Mouse (Mus musculus) liver, postnatal 0 days (tissue): ENCODE results near the gene Rin2. TPM values are rescaled to one million over a fixed set of nuclear protein-coding genes. Genes with fewer than 3 reads are reported as not detected.

Experiments
- ATAC-seq: fragments of 200-750 bp; cut with Nextera tagmentation; 2 replicates; pipeline ENCODE4 v1.8.0; 2017; ENCODE audit warnings: mild to moderate bottlenecking, moderate library complexity
- DNase-seq: peaks from one replicate; pipeline ENCODE4 v3.0.0-alpha.2; 2016
- H3K27ac ChIP-seq: fragments of 300-500 bp; sonication (generic); 2 replicates; pipeline ENCODE4 v1.5.1; 2014; ENCODE audit warnings: antibody characterized with exemption, moderate library complexity, mild to moderate bottlenecking, low read depth
- H3K27me3 ChIP-seq: fragments of 300-500 bp; sonication (generic); 2 replicates; pipeline ENCODE4 v1.6.1; 2014; ENCODE audit warnings: low read length, control low read depth, mixed read lengths; ENCODE audit not compliant: insufficient read depth
- H3K36me3 ChIP-seq: fragments of 300-500 bp; sonication (generic); replicated peaks from 2 replicates; pipeline ENCODE4 v1.6.1; 2014; ENCODE audit warnings: mild to moderate bottlenecking, control low read depth, low read length, moderate library complexity, mixed read lengths; ENCODE audit not compliant: insufficient read depth
- H3K4me1 ChIP-seq: fragments of 300-500 bp; sonication (generic); 2 replicates; pipeline ENCODE4 v1.6.1; 2014; ENCODE audit warnings: antibody characterized with exemption, mild to moderate bottlenecking, control low read depth; ENCODE audit not compliant: insufficient read depth
- H3K4me2 ChIP-seq: fragments of 300-500 bp; sonication (generic); 2 replicates; pipeline ENCODE4 v1.6.1; 2014; ENCODE audit warnings: low read depth, mild to moderate bottlenecking, low read length, moderate library complexity, mixed read lengths
- H3K4me3 ChIP-seq: fragments of 300-500 bp; sonication (generic); 2 replicates; pipeline ENCODE4 v1.5.1; 2014; ENCODE audit warnings: low read depth, low read length
- H3K9ac ChIP-seq: fragments of 300-500 bp; sonication (generic); replicated peaks from 2 replicates; pipeline ENCODE4 v1.6.1; 2014; ENCODE audit warnings: mild to moderate bottlenecking, moderate library complexity
- H3K9me3 ChIP-seq: fragments of 300-500 bp; sonication (generic); 2 replicates; pipeline ENCODE4 v1.6.1; 2016; ENCODE audit warnings: mild to moderate bottlenecking, control low read depth, low read length, mixed read lengths
- CTCF ChIP-seq: sonication (generic); IDR thresholded peaks from 2 replicates; pipeline ENCODE4 v1.5.1; 2016; ENCODE audit warnings: antibody characterized with exemption, low read depth
- EP300 ChIP-seq: IDR thresholded peaks from 2 replicates; pipeline ENCODE4 v1.6.1; 2016; ENCODE audit warnings: antibody characterized with exemption, low read depth, mild to moderate bottlenecking
- WGBS: fragments of 180-500 bp; shearing (Covaris S2); extraction: QIAGEN DNeasy Blood & Tissue Kit; methylation state at CpG from one replicate; pipeline ENCODE4 v1.1.7; 2014; ENCODE audit not compliant: insufficient replicate concordance; 5-methylcytosine and 5-hydroxymethylcytosine counted together
- polyA plus RNA-seq: library from polyadenylated mRNA; unstranded; fragments of >200 nt; fragmentation: Nextera tagmentation; extraction: Ambion mirVana; gene quantifications from 2 replicates; pipeline ENCODE4 v1.2.1, GENCODE M21; 2015

Gene Rin2
- polyA plus RNA-seq, 1 experiment from 2014 or later: 5.0 TPM

DNA sequence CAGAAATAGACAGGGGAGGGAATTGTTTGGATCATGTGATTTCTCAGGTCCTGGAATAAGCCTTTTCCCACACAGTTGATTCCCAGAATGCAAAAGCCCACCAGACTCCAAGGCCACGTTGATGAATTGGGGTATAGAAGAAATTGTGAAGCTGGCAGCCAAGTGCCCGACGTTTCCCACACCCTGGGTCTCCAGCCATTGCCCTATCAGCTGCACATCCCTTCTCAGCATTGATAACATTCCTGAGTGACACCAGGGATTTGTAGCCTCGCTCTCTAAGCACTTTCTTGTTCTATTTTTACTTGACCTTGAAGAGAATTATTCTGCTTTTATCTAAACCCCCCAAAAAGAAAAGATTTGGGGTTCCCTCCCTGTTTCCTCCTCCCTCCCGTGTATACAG, 142.2 kb downstream of the Rin2 start:
- ATAC-seq (no peak), DNase-seq (no peak)
- no peaks in the 10 kb centered on the region for H3K36me3 ChIP-seq
- H3K27ac ChIP-seq: no peak overlapping the region
- H3K4me3 ChIP-seq: no peak overlapping the region
- WGBS: 54% methylated on average over 5 of the region's 5 CpGs
- no peaks in the 10 kb centered on the region for H3K27me3 ChIP-seq
- H3K4me1 ChIP-seq: no peaks in the 10 kb centered on the region; the same call in 1 of the 2 replicates
- H3K4me2 ChIP-seq: no peak overlapping the region
- TF ChIP-seq CTCF (no peak), EP300 (no peak)
- no peak overlapping the region for H3K9ac ChIP-seq
- peaks cover 4% of the 10 kb centered on the region for H3K9me3 ChIP-seq

DNA sequence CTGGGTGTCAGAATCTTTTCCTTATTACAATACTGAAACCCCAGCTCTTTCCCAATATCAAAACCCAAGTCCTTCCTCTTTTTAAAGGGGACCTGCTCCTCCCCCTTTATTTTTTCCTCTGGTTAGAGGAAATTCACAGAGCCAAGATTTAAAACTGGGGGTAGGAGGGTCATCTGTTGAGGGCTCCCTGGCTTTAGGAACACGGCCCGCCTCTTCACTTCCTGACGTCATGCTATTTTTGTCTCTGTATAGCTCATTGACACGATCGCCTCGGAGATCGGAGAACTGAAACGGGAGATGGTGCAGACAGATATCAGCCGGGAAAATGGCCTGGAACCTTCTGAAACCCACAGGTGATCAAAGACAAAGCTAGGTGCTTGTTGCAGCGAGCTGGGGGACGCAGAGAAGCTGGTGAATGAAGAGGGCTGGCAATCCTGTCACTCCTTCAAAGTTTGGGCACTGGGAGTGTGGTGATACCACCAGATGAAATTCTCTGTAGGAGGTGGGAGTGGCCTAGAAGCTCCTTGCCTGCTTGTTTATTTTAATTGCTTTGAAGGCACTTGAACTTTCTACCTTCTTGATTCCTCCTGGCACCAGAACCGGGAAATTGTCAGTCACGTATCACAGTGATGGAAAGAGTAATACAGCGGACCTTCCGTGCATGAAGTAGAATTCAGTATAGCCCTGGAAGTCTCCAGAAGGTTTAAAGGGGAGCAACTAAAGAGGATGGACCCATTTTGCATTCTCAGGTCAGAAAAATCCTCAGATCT, 147.2 kb downstream of the Rin2 start:
- 40% methylated on average over 15 of the region's 15 CpGs for WGBS

DNA sequence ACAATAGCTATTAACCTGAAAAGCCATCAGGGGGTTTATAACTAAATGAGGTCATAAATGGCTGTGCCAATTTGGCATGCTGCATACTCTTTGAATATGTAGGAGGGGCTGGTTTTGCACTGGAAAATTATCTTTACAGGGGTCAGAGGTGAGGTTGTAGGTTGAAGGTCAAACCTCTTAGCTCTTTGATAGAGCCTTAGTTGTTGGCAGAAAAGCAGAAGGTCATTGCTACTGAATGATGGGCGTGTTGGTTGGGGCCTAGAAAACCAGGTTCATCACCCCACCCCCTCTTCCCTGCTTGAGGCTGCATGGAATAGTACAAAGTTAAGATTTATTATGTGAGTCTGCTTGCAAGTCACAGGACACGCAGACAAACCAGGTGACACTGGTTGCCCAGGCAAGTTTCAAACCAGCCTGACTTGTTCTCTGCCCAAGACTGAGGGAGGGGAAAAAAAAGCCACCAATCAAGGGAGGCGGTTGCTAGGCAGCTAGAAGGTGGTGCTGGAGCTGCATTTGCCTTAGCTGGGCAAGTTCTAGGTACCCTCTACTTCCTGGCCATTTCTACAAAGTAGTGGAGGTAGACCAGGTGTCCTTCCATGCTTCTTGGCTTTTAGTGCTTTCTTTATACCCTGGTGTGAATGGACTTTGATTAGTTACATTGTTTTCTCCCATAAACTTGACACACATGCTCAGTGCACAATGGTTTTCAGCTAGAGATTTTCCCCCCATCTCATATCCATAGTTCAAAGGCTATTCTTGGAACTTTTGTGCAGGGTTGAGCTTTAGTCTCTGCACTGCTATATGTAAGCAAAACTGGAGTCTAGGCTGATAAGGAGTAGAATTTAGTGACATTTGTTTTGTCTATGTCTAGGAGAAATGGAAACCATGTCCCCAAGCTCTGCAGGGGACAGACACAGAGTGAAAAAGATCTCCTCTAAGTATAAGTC, 148.0 kb downstream of the Rin2 start:
- peak overlapping the region; percentile 22; the same call in 1 of the 2 replicates for H3K4me3 ChIP-seq

More for the DNA sequence above, 147.2 kb downstream of the Rin2 start:
- ATAC-seq (peak; percentile 60), DNase-seq (no peak)
- Histone ChIP-seq H3K4me1 (peaks cover 4% of the 10 kb centered on the region; the same call in 1 of the 2 replicates), H3K9ac (no peak overlapping the region), H3K9me3 (no peaks in the 10 kb centered on the region), H3K27ac (0 out of 2 replicates have a peak overlapping the region, but pooled peaks have one; percentile 29), H3K36me3 (no peaks in the 10 kb centered on the region; the same call in 1 of the 2 replicates), H3K4me2 (peak overlapping the region; percentile 52), H3K4me3 (peak overlapping the region; percentile 22), H3K27me3 (no peaks in the 10 kb centered on the region)
- no peak for TF ChIP-seq CTCF
- no peak for TF ChIP-seq EP300

DNA sequence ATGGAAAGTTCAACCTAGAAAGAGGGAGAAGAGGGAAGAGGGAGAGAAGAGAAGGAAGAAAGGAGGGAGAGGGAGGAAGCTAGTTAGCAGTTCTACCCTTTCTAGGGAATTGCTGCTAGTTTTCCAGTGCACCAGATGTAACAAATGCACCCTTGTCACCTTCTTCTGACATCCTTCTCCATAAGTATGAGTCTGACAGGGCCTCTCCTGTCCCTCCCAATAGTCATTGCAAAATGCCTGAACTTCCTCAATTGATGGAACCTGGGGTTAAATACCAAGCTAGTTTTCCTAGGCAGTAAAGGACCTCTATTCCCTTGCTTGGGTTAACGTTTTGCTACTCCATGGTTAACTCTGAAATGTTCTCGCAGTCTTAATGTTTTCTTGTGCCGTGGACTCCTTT, 149.7 kb downstream of the Rin2 start:
- ATAC-seq (no peak), DNase-seq (no peak)
- WGBS: 71% methylated on average over 3 of the region's 3 CpGs
- H3K4me1 ChIP-seq: peaks cover 8% of the 10 kb centered on the region; the same call in 1 of the 2 replicates
- H3K9me3 ChIP-seq: no peaks in the 10 kb centered on the region
- H3K27me3 ChIP-seq: no peaks in the 10 kb centered on the region
- peak overlapping the region; percentile 30; the same call in 1 of the 2 replicates for H3K4me2 ChIP-seq
- H3K36me3 ChIP-seq: no peaks in the 10 kb centered on the region; the same call in 1 of the 2 replicates
- H3K9ac ChIP-seq: no peak overlapping the region
- peak overlapping the region; percentile 39; the same call in 1 of the 2 replicates for H3K27ac ChIP-seq
- no peak overlapping the region for H3K4me3 ChIP-seq
- TF ChIP-seq CTCF (no peak), EP300 (no peak)

More for the DNA sequence above, 148.0 kb downstream of the Rin2 start:
- 50% methylated on average over 3 of the region's 3 CpGs for whole genome bisulfite sequencing
- no peak overlapping the region for H3K9ac ChIP-seq
- TF ChIP-seq CTCF (no peak), EP300 (no peak)
- H3K27ac ChIP-seq: no peak overlapping the region
- ATAC-seq (no peak), DNase-seq (no peak)
- H3K36me3 ChIP-seq: no peaks in the 10 kb centered on the region; the same call in 1 of the 2 replicates
- H3K4me1 ChIP-seq: peaks cover 8% of the 10 kb centered on the region; the same call in 1 of the 2 replicates
- H3K27me3 ChIP-seq: no peaks in the 10 kb centered on the region
- peak overlapping the region; percentile 52 for H3K4me2 ChIP-seq
- no peaks in the 10 kb centered on the region for H3K9me3 ChIP-seq

DNA sequence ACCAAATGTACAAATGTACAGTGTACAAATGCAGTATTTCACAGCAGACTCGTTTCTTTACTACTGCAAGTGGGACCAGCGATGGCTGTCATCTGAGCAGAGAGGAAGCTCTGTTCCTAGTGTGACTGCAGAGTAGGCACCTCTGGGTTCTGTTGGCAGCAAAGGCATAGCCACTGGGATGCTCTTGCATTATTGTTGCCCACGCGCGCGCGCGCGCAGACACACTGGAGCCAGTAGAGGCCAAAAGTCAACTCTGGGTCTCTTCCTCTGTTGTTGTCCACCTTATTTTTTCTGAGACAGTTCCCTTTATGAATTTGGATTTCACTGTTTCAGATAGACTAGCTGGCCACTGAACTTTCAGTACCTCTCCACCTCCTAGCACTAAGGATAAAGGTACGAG, 150.2 kb downstream of the Rin2 start:
- ATAC-seq (no peak; the same call in 1 of the 2 replicates), DNase-seq (no peak)
- H3K36me3 ChIP-seq: no peaks in the 10 kb centered on the region; the same call in 1 of the 2 replicates
- H3K27me3 ChIP-seq: no peaks in the 10 kb centered on the region
- peaks cover 9% of the 10 kb centered on the region; the same call in 1 of the 2 replicates for H3K4me1 ChIP-seq
- WGBS: 86% methylated on average over 10 of the region's 10 CpGs
- no peak overlapping the region for H3K4me3 ChIP-seq
- no peaks in the 10 kb centered on the region for H3K9me3 ChIP-seq
- H3K4me2 ChIP-seq: peak overlapping the region; percentile 35
- TF ChIP-seq CTCF (no peak), EP300 (no peak)
- H3K27ac ChIP-seq: no peak overlapping the region; the same call in 1 of the 2 replicates
- no peak overlapping the region for H3K9ac ChIP-seq
